Mouse (Mus musculus): ENCODE results near the gene Olfr365.

Olfr365 gene

GRCm38 (mm10) chr2:37187898-37188297 lies at the start of gene Olfr365:
Gene Olfr365, plus strand, starts transcription at chr2:37188198.
- no peak for DNase-seq

GRCm38 (mm10) chr2:37139022-37139421 lies 49.0 kb upstream of the Olfr365 start, which contains the start of gene Olfr364-ps1:
Gene Olfr364-ps1, plus strand, starts transcription at chr2:37139322.
- no peak for DNase-seq

GRCm38 (mm10) chr2:37211274-37211673 lies 23.3 kb downstream of the Olfr365 start, which contains the start of gene Olfr366:
Gene Olfr366, plus strand, starts transcription at chr2:37211574.
- no peak for DNase-seq
